ENCODE assay signal across 9 mouse cellular contexts in genomic region chr5:119669741-119670565, GRCm38 (mm10). TPM values are rescaled to one million over a fixed set of nuclear protein-coding genes. Genes with fewer than 3 reads are reported as not detected.
DNase-seq lines count a peak whose midpoint lies in the region; ATAC-seq and TF ChIP-seq lines count a peak whose summit lies in the region.
"Had no signal": no experiment of that assay in that cellular context is flagged by ENCODE, and none has a peak within 500 bp of the region (broad histone marks: within the 10 kb centered on the region; RNA-seq: fewer than 3 reads in every experiment).

No protein-coding gene starts in this region.

- peak overlapping the region; percentile 65 for H3K4me3 ChIP-seq in kidney, adult 2 months (ENCODE audit: insufficient read depth, low read depth, low read length)
- H3K4me3 ChIP-seq in heart, postnatal 0 days (ENCODE audit: low read depth, low read length), result peak overlapping the region; percentile 55
- H3K4me3 ChIP-seq in liver, adult 2 months (ENCODE audit: insufficient read depth, low read depth, low read length), result peak overlapping the region; percentile 65
- no peak overlapping the region for H3K4me3 ChIP-seq in thymus, adult 2 months (ENCODE audit: control insufficient read depth, insufficient read depth, low read length)

- TF ChIP-seq EP300 in heart, postnatal 0 days (IDR thresholded peaks at IDR 0.05; ENCODE audit: low read depth), result no peak

- peak overlapping the region; percentile 69 for H3K4me2 ChIP-seq in heart, postnatal 0 days (ENCODE audit: low read depth, low read length)

- 2% methylated on average over 61 of the region's 61 CpGs for WGBS in kidney, adult 2 months
- WGBS in heart, postnatal 0 days, result 3% methylated on average over 59 of the region's 61 CpGs
- 2% methylated on average over 61 of the region's 61 CpGs for WGBS in liver, adult 2 months
- WGBS in thymus, adult 2 months, result 5% methylated on average over 61 of the region's 61 CpGs

- H3K9me3 ChIP-seq in heart, postnatal 0 days (replicated peaks; ENCODE audit: control insufficient read depth, low read length), result no peaks in the 10 kb centered on the region

- no peaks in the 10 kb centered on the region for H3K4me1 ChIP-seq in kidney, adult 2 months (ENCODE audit: control insufficient read depth, insufficient read depth, low read length)
- peaks cover 15% of the 10 kb centered on the region; the same call in 1 of the 2 replicates for H3K4me1 ChIP-seq in heart, postnatal 0 days (ENCODE audit: control insufficient read depth, insufficient read depth)
- H3K4me1 ChIP-seq in liver, adult 2 months (ENCODE audit: control insufficient read depth, insufficient read depth, low read length), result no peaks in the 10 kb centered on the region
- no peaks in the 10 kb centered on the region for H3K4me1 ChIP-seq in thymus, adult 2 months (replicated peaks; ENCODE audit: control insufficient read depth, insufficient read depth, low read length)

- no peaks in the 10 kb centered on the region for H3K36me3 ChIP-seq in kidney, adult 2 months (ENCODE audit: control insufficient read depth, insufficient read depth, low read length)
- no peaks in the 10 kb centered on the region for H3K36me3 ChIP-seq in heart, postnatal 0 days (replicated peaks; ENCODE audit: control insufficient read depth, insufficient read depth, low read length)
- no peaks in the 10 kb centered on the region for H3K36me3 ChIP-seq in liver, adult 2 months (ENCODE audit: control insufficient read depth, insufficient read depth, low read length)
- no peaks in the 10 kb centered on the region for H3K36me3 ChIP-seq in thymus, adult 2 months (ENCODE audit: control insufficient read depth, insufficient read depth, low read length)

- no peak; the same call in 1 of the 2 replicates for ATAC-seq in heart, postnatal 0 days (ENCODE audit: insufficient read depth, low read depth)
- ATAC-seq: Patski had no signal

- H3K9ac ChIP-seq in heart, postnatal 0 days (replicated peaks; ENCODE audit: low read depth, low read length), result peak overlapping the region; percentile 54
- H3K9ac ChIP-seq in liver, adult 2 months (ENCODE audit: low read depth, low read length), result peak overlapping the region; percentile 79

- no peak for TF ChIP-seq CTCF in kidney, adult 2 months (conservative IDR thresholded peaks at IDR 0.05; ENCODE audit: insufficient read depth, insufficient read length, low read depth, low read length)
- no peak for TF ChIP-seq CTCF in heart, postnatal 0 days (IDR thresholded peaks at IDR 0.05; ENCODE audit: low read depth)
- TF ChIP-seq CTCF in liver, adult 2 months (IDR thresholded peaks at IDR 0.05; ENCODE audit: low read depth, low read length), result no peak
- no peak for TF ChIP-seq CTCF in thymus, adult 2 months (IDR thresholded peaks at IDR 0.05; ENCODE audit: borderline replicate concordance, control insufficient read depth, extremely low read depth, insufficient read depth, low read length, poor library complexity)

- no peak for DNase-seq in kidney, adult 2 months
- DNase-seq in kidney, adult 9 months, result no peak
- DNase-seq in adrenal gland, postnatal 36 days, result peak; percentile 67 to 69
- DNase-seq in heart, postnatal 0 days (ENCODE audit: low spot score), result no peak
- peak; percentile 67 for DNase-seq in liver, adult 2 months (ENCODE audit: extremely low read depth, low read depth, low spot score)
- peak; percentile 59 for DNase-seq in retina, embryonic 14.5 days (ENCODE audit: low spot score)
- no peak for DNase-seq in thymus, adult 2 months
- DNase-seq in left cerebral cortex, adult 9 months (ENCODE audit: low spot score in 2 of 2), result no peak

- TF ChIP-seq POLR2A in kidney, adult 2 months (IDR thresholded peaks at IDR 0.05; ENCODE audit: low read depth, low read length), result no peak
- TF ChIP-seq POLR2A in liver, adult 2 months (IDR thresholded peaks at IDR 0.05; ENCODE audit: extremely low read depth, insufficient read depth, low read length), result no peak
- no peak for TF ChIP-seq POLR2A in thymus, adult 2 months (IDR thresholded peaks at IDR 0.05; ENCODE audit: control insufficient read depth, extremely low read depth, insufficient read depth, low read length, poor library complexity)

- H3K27ac ChIP-seq in kidney, adult 2 months (ENCODE audit: insufficient read depth, low read depth, low read length), result peak overlapping the region; percentile 66
- H3K27ac ChIP-seq in heart, postnatal 0 days (ENCODE audit: low read depth), result peak overlapping the region; percentile 83
- peak overlapping the region; percentile 73 for H3K27ac ChIP-seq in liver, adult 2 months (replicated peaks; ENCODE audit: insufficient read depth, low read depth, low read length)
- no peak overlapping the region for H3K27ac ChIP-seq in thymus, adult 2 months (ENCODE audit: control insufficient read depth, insufficient read depth, low read length)

- H3K79me2 ChIP-seq in liver, adult 2 months (ENCODE audit: control insufficient read depth, insufficient read depth, low read length), result 0 out of 2 replicates have a peak, but pooled peaks cover 3% of the 10 kb centered on the region

- peaks cover 3% of the 10 kb centered on the region; the same call in 1 of the 2 replicates for H3K27me3 ChIP-seq in kidney, adult 2 months (replicated peaks; ENCODE audit: control insufficient read depth, insufficient read depth, low read length)
- peaks cover 81% of the 10 kb centered on the region for H3K27me3 ChIP-seq in heart, postnatal 0 days (ENCODE audit: control insufficient read depth, insufficient read depth, low read length)
- H3K27me3 ChIP-seq in liver, adult 2 months (ENCODE audit: control insufficient read depth, insufficient read depth, low read length), result no peaks in the 10 kb centered on the region
- H3K27me3 ChIP-seq in thymus, adult 2 months (ENCODE audit: control insufficient read depth, insufficient read depth, low read length), result peaks cover 19% of the 10 kb centered on the region

RNA-seq across cellular contexts. Expression of gene Tbx3, which starts 0.5 kb away (rescaled TPM):
- 6.9 and 12.2 TPM in 2 replicates for polyA plus RNA-seq in kidney, adult 2 months (2012; rRNA removed)
- 100 to 1,000 TPM; 268 to 342 TPM for total RNA-seq in adrenal gland, postnatal 36 days (2021)
- 3.2 and 6.7 TPM in 2 replicates for total RNA-seq in heart, postnatal 0 days (2014; rRNA removed; ENCODE audit: low replicate concordance)
- polyA plus RNA-seq in heart, postnatal 0 days (2015; fragmentation: Nextera tagmentation; extraction: Ambion mirVana), result 5.4 and 5.7 TPM in 2 replicates
- total RNA-seq in liver, adult 2 months (2014; rRNA removed), result 7.7 and 8.2 TPM in 2 replicates
- 25.0 and 32.4 TPM in 2 replicates for polyA plus RNA-seq in liver, adult 2 months (2012; rRNA removed)
- polyA plus RNA-seq in thymus, adult 2 months (2012; rRNA removed), result 2.1 and 3.2 TPM in 2 replicates
- polyA plus RNA-seq: Patski had no signal

Comparison
In these comparisons a context has a peak if more than half of its experiments do, and no peak if none do; other contexts are left out.
1. DNase-seq: peak in adrenal gland, postnatal 36 days (2 of 2), liver, adult 2 months (single experiment) and retina, embryonic 14.5 days (single experiment); none in kidney, adult 2 months (single experiment), kidney, adult 9 months (single experiment), heart, postnatal 0 days (single experiment), thymus, adult 2 months (single experiment) and left cerebral cortex, adult 9 months (0 of 2).